Mouse (Mus musculus): Measurements from ENCODE around the gene Clasrp. TPM values are rescaled to one million over a fixed set of nuclear protein-coding genes. Genes with fewer than 3 reads are reported as not detected.
A peak's percentile ranks its signal among the peaks of the same experiment; 100 is the strongest.

Gene Clasrp
- polyA plus RNA-seq, 1 experiment from 2014 or later = 61.3 TPM

- WGBS = under 1% methylated on average over 57 of the region's 57 CpGs
- H3K36me3 ChIP-seq = peaks cover 21% of the 10 kb centered on the region
- peaks cover 15% of the 10 kb centered on the region for H3K4me1 ChIP-seq
- H3K27me3 ChIP-seq = no peaks in the 10 kb centered on the region
- H3K27ac ChIP-seq (replicated peaks) = peak overlapping the region; percentile 74
- ATAC-seq (replicated peaks) = peak; percentile 86
- peak overlapping the region; percentile 99 for H3K4me2 ChIP-seq (replicated peaks)
- H3K9me3 ChIP-seq = no peaks in the 10 kb centered on the region
- H3K9ac ChIP-seq (replicated peaks) = peak overlapping the region; percentile 53
- peak overlapping the region; percentile 89 for H3K4me3 ChIP-seq
These were observed 24.5 kb upstream of the Clasrp start for GRCm38 (mm10) chr7:19628536-19629360.

GRCm38 (mm10) chr7:19628192-19628535, 23.9 kb upstream of the Clasrp start:
- H3K4me3 ChIP-seq = peak overlapping the region; percentile 89
- no peak; the same call in 1 of the 2 replicates for ATAC-seq (replicated peaks)
- H3K27ac ChIP-seq (replicated peaks) = peak overlapping the region; percentile 74
- peak overlapping the region; percentile 99 for H3K4me2 ChIP-seq (replicated peaks)
- peaks cover 15% of the 10 kb centered on the region for H3K4me1 ChIP-seq
- H3K9ac ChIP-seq (replicated peaks) = no peak overlapping the region; the same call in 1 of the 2 replicates
- WGBS = 19% methylated on average over 17 of the region's 17 CpGs
- peaks cover 15% of the 10 kb centered on the region for H3K36me3 ChIP-seq
- no peaks in the 10 kb centered on the region for H3K27me3 ChIP-seq
- H3K9me3 ChIP-seq = no peaks in the 10 kb centered on the region

- ATAC-seq (replicated peaks) = no peak
- H3K27me3 ChIP-seq = no peaks in the 10 kb centered on the region
- H3K9ac ChIP-seq (replicated peaks) = no peak overlapping the region
- H3K4me2 ChIP-seq (replicated peaks) = no peak overlapping the region
- peaks cover 10% of the 10 kb centered on the region; the same call in 1 of the 2 replicates for H3K36me3 ChIP-seq
- no peaks in the 10 kb centered on the region for H3K9me3 ChIP-seq
- peaks cover 15% of the 10 kb centered on the region for H3K4me1 ChIP-seq
- WGBS = 72% methylated on average over 3 of the region's 3 CpGs
- H3K4me3 ChIP-seq = no peak overlapping the region
- H3K27ac ChIP-seq (replicated peaks) = no peak overlapping the region
These were observed 23.4 kb upstream of the Clasrp start for GRCm38 (mm10) chr7:19627721-19628120.

GRCm38 (mm10) chr7:19623433-19623832, 19.1 kb upstream of the Clasrp start:
- Histone ChIP-seq H3K9ac (replicated peaks) (no peak overlapping the region), H3K27ac (replicated peaks) (no peak overlapping the region), H3K4me2 (replicated peaks) (no peak overlapping the region), H3K36me3 (no peaks in the 10 kb centered on the region), H3K27me3 (peaks cover 4% of the 10 kb centered on the region; the same call in 1 of the 2 replicates), H3K9me3 (no peaks in the 10 kb centered on the region), H3K4me1 (peaks cover 10% of the 10 kb centered on the region), H3K4me3 (no peak overlapping the region)
- ATAC-seq (replicated peaks) = no peak
- WGBS = 79% methylated on average over 2 of the region's 2 CpGs

GRCm38 (mm10) chr7:19622241-19622640, 18.0 kb upstream of the Clasrp start:
- H3K4me2 ChIP-seq (replicated peaks) = no peak overlapping the region
- ATAC-seq (replicated peaks) = no peak
- H3K4me3 ChIP-seq = no peak overlapping the region
- no peaks in the 10 kb centered on the region for H3K36me3 ChIP-seq
- H3K4me1 ChIP-seq = peaks cover 5% of the 10 kb centered on the region; the same call in 1 of the 2 replicates
- no peak overlapping the region for H3K9ac ChIP-seq (replicated peaks)
- WGBS = 38% methylated on average over 6 of the region's 6 CpGs
- H3K9me3 ChIP-seq = no peaks in the 10 kb centered on the region
- H3K27me3 ChIP-seq = peaks cover 4% of the 10 kb centered on the region; the same call in 1 of the 2 replicates
- no peak overlapping the region for H3K27ac ChIP-seq (replicated peaks)

GRCm38 (mm10) chr7:19620811-19621210, 16.5 kb upstream of the Clasrp start:
- peaks cover 5% of the 10 kb centered on the region; the same call in 1 of the 2 replicates for H3K4me1 ChIP-seq
- H3K4me2 ChIP-seq (replicated peaks) = no peak overlapping the region
- 82% methylated on average over 7 of the region's 7 CpGs for WGBS
- no peak overlapping the region for H3K4me3 ChIP-seq
- H3K9ac ChIP-seq (replicated peaks) = no peak overlapping the region
- no peak for ATAC-seq (replicated peaks)
- no peaks in the 10 kb centered on the region for H3K9me3 ChIP-seq
- no peak overlapping the region for H3K27ac ChIP-seq (replicated peaks)
- peaks cover 4% of the 10 kb centered on the region; the same call in 1 of the 2 replicates for H3K27me3 ChIP-seq
- no peaks in the 10 kb centered on the region for H3K36me3 ChIP-seq

- peak overlapping the region; percentile 47 for H3K4me2 ChIP-seq (replicated peaks)
- H3K27me3 ChIP-seq = peaks cover 4% of the 10 kb centered on the region; the same call in 1 of the 2 replicates
- no peaks in the 10 kb centered on the region for H3K36me3 ChIP-seq
- H3K27ac ChIP-seq (replicated peaks) = no peak overlapping the region
- no peaks in the 10 kb centered on the region for H3K9me3 ChIP-seq
- peaks cover 5% of the 10 kb centered on the region; the same call in 1 of the 2 replicates for H3K4me1 ChIP-seq
- 10% methylated on average over 35 of the region's 35 CpGs for WGBS
- H3K9ac ChIP-seq (replicated peaks) = peak overlapping the region; percentile 28
- ATAC-seq (replicated peaks) = peak; percentile 79
- peak overlapping the region; percentile 24 for H3K4me3 ChIP-seq
These were observed 14.9 kb upstream of the Clasrp start for GRCm38 (mm10) chr7:19619004-19619801.

GRCm38 (mm10) chr7:19615036-19615577, 10.8 kb upstream of the Clasrp start:
- H3K36me3 ChIP-seq = no peaks in the 10 kb centered on the region
- no peak overlapping the region for H3K4me2 ChIP-seq (replicated peaks)
- 89% methylated on average over 12 of the region's 12 CpGs for WGBS
- H3K27me3 ChIP-seq = peaks cover 4% of the 10 kb centered on the region; the same call in 1 of the 2 replicates
- H3K9me3 ChIP-seq = no peaks in the 10 kb centered on the region
- no peak overlapping the region for H3K9ac ChIP-seq (replicated peaks)
- no peak overlapping the region for H3K4me3 ChIP-seq
- H3K4me1 ChIP-seq = peaks cover 5% of the 10 kb centered on the region; the same call in 1 of the 2 replicates
- no peak for ATAC-seq (replicated peaks)
- no peak overlapping the region for H3K27ac ChIP-seq (replicated peaks)

- H3K4me3 ChIP-seq = no peak overlapping the region
These were observed 6.7 kb upstream of the Clasrp start for GRCm38 (mm10) chr7:19610969-19611368.

GRCm38 (mm10) chr7:19609641-19610332, 5.5 kb upstream of the Clasrp start:
- H3K36me3 ChIP-seq = no peaks in the 10 kb centered on the region
- H3K9ac ChIP-seq (replicated peaks) = no peak overlapping the region
- H3K9me3 ChIP-seq = no peaks in the 10 kb centered on the region
- H3K4me2 ChIP-seq (replicated peaks) = no peak overlapping the region
- no peak for ATAC-seq (replicated peaks)
- H3K4me3 ChIP-seq = no peak overlapping the region
- H3K4me1 ChIP-seq = no peaks in the 10 kb centered on the region
- WGBS = 90% methylated on average over 12 of the region's 12 CpGs
- no peaks in the 10 kb centered on the region for H3K27me3 ChIP-seq
- no peak overlapping the region for H3K27ac ChIP-seq (replicated peaks)

More at GRCm38 (mm10) chr7:19610969-19611368, 6.7 kb upstream of the Clasrp start:
- Histone ChIP-seq H3K4me2 (replicated peaks) (no peak overlapping the region), H3K9ac (replicated peaks) (no peak overlapping the region), H3K27ac (replicated peaks) (no peak overlapping the region), H3K9me3 (no peaks in the 10 kb centered on the region), H3K36me3 (no peaks in the 10 kb centered on the region), H3K4me1 (no peaks in the 10 kb centered on the region), H3K27me3 (no peaks in the 10 kb centered on the region)
- ATAC-seq (replicated peaks) = no peak
- 81% methylated on average over 5 of the region's 5 CpGs for WGBS

GRCm38 (mm10) chr7:19607291-19607690, 3.0 kb upstream of the Clasrp start:
- H3K4me3 ChIP-seq = no peak overlapping the region
- no peaks in the 10 kb centered on the region for H3K9me3 ChIP-seq
- peaks cover 15% of the 10 kb centered on the region for H3K4me1 ChIP-seq
- WGBS = 83% methylated on average over 5 of the region's 5 CpGs
- H3K36me3 ChIP-seq = no peaks in the 10 kb centered on the region; the same call in 1 of the 2 replicates
- no peak overlapping the region for H3K27ac ChIP-seq (replicated peaks)
- no peak overlapping the region for H3K4me2 ChIP-seq (replicated peaks)
- H3K9ac ChIP-seq (replicated peaks) = no peak overlapping the region
- H3K27me3 ChIP-seq = no peaks in the 10 kb centered on the region
- no peak for ATAC-seq (replicated peaks)

Data from forebrain, embryonic 15.5 days (tissue).